Mouse (Mus musculus): ENCODE data around the gene Setd4. TPM values are rescaled to one million over a fixed set of nuclear protein-coding genes. Genes with fewer than 3 reads are reported as not detected.

The Setd4 gene
- polyA plus RNA-seq, 2 experiments from 2014 or later: 34.6 to 43.5 TPM

DNA sequence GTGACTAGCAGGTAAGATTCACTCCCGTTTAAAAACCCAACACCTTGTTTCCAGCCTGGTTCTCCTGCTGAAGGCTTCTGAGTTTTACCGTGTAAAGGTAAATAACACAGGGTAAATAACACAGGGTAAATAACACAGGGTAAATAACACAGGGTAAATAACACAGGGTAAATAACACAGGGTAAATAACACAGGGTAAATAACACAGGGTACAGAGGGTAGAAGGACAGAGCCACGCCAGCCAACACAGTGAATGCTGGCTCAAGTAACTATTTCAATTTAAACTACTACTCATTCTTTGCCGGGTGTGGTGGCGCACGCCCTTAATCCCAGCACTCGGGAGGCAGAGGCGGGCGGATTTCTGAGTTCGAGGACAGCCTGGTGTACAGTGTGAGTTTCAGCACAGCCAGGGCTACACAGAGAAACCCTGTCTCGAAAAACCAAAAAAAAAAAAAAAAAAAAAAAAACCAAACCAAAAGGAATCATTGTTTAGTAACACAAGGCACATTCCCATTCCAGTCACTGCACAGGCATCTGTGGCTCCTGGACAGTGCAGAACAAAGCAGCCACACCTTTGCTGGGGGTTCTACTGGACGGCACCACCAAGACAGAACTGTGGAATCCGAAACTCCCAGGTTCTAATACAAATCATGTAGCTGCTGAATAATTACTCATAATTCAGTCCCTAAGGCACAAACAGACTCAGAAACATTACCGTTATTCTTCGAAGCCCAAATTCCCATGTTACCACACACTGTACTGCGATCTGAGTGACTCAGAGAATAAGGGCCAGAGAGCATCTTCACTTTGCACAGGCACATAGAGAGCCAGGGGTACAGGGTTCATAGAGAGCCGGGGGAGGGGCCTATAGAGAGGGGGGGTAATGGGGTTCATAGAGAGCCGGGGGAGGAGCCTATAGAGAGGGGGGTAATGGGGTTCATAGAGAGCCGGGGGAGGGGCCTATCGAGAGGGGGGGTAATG, 12.1 kb downstream of the Setd4 start:
- no peak for ATAC-seq

DNA sequence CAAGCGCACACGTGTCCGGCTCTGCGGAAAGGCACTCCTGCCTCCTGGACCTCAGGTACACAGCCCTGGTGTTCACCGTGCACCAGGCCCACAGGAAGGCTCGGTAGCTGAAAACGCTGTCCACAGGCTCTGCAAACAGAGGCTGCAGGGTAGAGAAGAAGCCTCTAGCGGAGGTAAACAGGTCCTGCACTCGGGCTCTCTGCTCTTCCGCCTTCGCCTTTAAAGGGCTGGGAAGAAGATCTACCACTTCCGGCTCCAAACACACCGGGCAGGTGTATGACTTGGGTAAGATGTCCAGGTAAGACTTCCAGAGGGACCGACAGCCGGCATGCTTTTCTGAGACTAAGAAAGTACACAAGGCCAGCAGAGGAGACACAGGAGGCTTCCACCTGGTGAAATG, 12.9 kb downstream of the Setd4 start:
- no peak for ATAC-seq

DNA sequence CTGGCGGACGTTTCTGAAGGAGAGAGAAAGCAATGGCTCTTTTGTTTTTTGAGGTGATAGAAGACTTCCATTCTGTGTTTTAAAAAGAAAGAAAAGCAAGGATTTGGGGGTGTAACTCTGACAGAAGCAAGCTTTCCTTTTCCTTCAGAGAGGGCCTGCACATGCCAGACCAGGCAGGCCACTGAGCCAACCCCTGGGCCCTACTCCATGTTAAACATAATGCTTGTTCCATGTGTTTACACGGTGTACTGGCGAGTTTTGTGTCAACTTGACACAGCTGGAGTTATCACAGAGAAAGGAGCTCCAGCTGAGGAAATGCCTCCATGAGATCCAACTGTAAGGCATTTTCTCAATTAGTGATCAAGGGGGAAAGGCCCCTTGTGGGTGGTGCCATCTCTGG, 15.6 kb downstream of the Setd4 start:
- no peak for ATAC-seq

DNA sequence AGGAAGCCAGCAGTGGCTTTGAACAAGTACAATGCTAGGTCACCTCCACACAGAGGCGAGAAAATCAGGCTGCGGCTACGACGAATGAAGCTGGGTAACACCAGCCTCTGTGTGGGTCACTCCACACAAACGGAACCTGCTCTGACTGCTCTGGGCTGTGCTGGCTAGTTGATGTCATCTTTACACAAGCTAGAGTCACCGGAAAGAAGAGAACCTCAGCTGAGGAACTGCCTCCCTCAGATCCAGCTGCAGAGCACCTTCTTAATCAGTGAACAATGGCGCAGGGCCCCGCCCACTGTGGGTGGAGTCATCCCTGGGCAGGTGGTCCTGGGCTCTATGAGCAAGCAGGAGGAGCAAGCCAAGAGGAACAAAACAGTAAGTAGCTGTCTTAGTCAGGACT, 17.5 kb downstream of the Setd4 start:
- ATAC-seq: peak; percentile 71

DNA sequence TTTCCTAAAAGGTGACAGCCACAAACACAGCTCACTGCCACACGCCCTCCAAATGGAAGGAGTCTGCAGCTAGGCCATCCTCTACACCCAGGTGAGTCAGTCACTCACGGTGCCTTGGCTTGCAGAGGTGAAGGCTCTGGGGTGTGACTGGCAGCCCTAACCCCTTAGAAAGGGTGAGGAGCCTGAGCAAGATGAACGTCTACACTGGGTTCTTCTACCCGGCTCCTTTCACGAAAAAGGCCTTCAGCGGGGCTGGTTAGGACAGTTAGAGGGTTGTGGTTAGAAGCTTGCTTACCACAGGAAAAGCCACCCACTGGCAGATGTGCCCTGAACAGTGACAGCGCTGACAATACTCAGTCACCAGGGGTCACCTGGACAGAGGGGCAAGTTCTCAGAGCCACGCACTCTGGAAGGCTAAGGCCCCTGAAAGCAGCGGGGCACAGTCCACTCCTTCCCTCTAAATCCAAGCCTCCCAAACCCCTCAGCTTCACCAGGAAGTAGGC, 18.1 kb downstream of the Setd4 start:
- peak; percentile 67 for ATAC-seq

DNA sequence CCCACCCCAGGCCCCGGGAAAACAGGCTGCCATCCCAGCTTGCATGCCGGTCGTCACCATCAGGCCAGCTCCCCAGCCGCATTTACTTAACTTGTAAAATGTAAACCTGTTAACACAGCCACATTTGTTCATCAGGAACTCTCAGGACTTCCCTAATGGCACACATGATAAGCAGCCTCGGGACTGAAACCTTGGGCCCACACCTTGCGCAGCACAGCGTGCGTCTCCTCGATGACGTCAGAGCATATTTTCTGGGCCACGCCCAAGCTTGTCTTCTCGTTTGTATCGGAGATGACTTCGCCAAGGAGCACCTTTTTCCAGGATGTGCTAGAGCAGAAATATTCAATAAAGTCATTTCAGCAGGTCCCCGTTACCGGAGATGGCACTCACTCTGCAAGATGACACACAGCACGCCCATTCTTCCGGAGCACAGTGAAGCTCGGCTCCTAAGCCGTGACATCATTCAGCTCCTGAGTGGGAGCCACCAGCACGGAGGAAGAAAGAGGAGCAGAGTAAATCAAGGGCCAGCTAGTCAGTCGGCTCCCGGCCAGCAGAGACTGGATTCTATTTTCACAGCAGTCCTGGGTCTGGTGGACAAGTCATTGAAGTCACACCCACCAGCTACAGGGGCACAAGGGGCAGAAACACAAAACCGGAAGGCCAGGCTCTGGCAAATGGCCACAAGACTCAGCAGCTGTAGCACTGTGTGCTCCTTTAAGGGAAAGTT, 18.7 kb downstream of the Setd4 start:
- ATAC-seq: peak; percentile 28

DNA sequence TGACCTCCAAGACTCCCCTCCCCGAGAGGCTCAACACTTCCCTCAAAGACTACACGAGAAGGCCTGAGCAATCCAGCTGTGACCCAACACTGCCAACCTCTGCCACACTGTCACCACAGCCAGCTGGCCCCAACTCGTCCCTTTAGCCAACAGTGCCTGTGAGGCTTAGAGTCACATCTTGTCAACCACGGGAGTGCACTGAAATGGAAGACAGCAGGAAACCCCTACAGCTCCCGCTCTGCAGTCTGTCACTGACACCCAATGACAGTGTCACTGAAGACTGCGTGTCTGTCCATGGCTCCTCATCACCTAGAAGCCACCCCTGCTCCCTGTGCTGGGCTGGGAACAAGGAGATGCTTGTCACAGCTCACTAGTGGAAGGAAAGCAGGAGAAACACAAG, 22.7 kb downstream of the Setd4 start:
- no peak for ATAC-seq

DNA sequence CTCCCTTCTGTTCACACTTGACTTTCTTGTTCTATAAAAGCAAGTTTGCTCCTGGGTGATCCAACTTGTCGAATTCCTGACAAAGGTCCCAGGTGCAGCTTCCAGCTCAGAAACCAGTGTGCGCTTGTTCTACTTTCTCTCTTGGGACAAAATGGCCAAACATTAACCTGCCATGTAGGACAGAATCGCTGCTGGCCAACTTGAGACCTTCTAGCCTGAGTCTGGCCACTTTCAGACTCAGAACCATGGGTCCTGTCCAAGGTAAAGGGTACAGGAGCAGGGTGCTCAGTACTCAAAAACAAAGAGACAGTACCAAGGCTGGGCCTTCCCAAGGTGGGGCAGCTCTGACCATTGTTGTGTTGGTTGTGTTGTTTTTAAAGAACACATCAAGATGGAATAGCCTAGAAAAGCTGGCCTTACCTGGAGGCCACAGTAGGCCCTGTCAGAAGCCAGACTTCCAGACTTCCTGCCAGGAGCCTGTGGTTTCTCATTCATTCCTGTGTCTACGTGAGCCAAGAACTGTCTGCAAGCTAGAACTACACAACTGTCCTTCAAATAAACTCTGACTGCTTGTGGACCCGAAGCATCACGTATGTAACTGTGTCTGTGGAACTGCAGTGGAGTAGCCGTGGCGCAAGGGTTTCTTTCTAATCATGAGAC, 25.4 kb downstream of the Setd4 start:
- no peak for ATAC-seq

DNA sequence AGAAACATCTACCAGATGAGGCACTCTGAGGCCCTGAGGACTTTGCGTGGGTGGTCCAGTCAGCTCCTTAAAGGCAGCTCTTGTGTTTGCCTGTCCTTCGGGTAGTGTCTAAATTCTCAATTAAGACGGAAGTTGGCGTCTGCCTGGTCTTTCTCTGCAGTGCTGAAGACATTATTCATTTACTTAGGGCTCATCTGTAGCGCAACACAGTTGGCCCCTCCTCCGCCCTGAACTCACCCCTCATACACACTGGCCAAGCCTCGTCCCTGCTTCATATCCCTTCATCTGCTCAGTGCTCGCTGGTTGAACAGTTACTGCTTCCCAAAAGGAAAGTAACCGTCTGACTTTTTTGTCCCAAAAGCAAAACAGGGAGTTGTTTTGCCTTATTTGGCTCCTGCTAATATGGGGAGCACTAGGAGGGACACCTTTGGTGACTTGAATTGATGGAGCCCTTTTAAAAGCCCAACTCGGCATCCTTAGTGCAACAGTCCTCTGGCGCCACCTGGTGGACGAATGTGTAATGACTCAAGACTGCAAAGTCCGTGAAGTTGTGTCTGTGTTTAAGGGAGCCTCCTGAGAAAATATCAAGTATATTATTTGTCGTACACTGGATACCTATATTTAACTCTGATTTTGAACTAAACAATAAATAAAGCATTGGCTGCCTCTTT, 27.3 kb downstream of the Setd4 start:
- peak; percentile 33 for ATAC-seq

DNA sequence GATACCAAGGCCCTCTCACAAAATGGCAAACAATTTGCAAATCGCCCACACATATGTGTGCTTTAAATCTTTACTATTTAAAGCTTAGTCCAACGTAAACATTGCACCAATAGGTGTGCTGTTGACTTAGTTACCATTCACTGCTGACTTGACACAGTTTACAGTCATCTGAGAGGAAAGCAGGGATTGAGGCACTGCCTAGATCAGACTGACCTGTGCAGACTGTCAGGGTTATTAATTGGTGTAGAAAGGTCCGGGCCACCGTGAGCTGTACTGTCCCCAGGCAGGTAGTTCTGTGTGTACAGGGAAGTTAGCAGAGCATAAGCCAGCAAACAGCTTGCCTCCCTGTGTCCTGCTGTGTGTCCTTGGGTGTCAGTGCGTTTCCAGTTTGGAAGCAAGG, 28.3 kb downstream of the Setd4 start:
- ATAC-seq: no peak

DNA sequence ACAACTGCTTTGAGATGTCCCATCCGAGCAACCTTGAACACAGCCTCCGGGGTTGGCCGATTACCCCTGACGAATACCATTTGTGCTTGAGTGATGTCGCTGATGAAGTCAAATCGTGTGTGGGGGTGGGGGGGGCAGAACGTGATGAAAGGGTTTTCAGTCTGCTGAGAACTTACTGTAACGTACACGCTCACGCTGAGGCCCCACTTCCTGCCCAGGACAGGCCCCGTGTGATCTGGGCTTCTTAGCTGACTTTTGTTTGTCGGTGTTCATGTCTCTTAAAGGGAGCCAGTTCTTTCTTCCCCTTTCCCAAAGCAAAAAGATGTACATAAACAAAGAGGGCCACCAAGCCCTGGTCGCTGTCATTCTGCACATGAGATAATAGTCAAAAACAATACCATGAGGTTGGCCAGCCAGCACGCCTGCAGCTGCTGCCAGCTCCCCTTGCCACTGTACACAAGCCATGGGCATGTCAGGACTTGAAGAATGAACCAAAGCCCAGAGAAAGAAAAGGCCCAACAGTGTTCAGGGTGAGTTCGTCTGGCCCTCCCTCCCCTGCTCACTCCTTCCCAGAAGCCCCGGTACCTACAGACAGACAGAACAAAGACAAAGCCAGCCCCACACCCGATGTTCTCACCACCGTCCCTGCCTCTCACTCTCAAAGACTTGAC, 29.2 kb downstream of the Setd4 start:
- ATAC-seq: peak; percentile 88

DNA sequence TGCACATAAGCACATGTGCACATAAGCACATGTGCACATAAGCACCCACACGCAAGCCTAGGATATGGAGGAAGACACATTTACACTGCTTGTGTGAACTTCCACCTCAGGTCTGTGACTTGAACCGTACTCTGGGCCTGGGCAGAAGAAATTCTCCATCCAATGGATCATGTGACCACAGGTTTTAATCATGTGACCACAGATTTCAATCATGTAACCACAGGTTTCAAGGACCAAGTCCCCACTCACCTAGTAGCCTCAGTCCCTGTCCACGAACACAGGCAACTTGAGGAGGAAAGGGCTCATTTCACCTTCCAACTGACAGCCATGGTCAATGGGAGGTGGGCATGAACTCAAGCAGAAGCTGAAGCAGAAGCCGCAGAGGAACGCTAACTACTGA, 30.4 kb downstream of the Setd4 start:
- ATAC-seq: no peak

DNA sequence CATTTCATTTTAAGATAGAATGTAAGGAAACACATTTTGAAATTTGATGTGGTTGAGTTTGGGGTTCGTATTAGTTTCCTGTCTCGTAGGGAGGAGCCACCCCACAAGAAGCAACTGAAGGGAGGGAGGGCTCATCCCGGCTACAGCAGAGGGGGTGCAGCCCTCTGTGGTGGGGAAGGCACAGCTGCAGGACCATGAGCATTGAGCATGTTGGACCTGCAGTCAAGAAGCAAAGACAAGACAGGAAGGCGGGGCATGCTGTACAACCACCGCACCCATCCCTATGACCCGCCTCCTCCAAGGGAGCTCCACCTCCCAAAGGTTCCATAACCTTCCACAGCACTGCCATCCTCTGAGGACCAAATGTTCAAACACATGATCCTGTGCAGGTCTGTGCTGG, 31.5 kb downstream of the Setd4 start:
- ATAC-seq: peak; percentile 44

DNA sequence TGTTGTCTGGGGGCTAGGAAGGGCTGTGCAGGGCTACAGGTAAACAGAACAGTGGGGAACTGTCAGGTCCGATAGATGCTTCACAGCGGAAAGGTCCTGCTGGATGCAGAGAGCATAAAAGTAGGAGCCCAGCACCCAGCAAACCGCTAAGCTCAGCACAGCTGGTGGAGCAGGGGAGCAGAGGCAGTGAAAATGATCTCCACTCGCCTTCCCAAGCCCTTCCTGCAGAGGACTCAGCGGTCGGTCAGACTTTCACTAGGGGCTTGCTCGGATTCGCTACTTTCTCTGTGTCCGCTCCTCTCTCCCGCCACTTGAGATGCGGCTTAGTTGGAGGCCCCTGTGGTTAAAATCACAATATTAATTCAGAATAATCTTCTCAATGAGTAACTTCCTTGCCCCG, 45.4 kb downstream of the Setd4 start:
- ATAC-seq: no peak

DNA sequence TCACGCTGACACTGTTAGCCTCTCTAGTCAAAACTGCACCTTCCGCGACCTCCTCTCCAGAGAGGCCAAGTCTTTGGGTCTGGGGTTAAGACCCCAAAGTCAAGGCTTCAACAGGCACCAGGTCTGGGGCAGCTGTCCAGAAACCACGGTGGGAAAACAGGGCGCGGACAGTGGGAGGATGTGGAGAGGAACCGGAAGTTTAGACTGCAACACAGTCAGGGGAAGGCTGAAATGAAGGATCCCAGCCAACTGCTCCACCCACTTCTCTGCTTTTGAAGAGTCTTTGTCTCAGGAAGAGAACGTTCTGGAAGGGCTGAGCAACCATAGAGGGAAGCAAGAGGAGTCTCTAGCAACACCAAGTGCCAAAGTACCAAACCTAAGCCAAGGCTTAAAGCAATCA, 46.2 kb downstream of the Setd4 start:
- ATAC-seq: no peak

DNA sequence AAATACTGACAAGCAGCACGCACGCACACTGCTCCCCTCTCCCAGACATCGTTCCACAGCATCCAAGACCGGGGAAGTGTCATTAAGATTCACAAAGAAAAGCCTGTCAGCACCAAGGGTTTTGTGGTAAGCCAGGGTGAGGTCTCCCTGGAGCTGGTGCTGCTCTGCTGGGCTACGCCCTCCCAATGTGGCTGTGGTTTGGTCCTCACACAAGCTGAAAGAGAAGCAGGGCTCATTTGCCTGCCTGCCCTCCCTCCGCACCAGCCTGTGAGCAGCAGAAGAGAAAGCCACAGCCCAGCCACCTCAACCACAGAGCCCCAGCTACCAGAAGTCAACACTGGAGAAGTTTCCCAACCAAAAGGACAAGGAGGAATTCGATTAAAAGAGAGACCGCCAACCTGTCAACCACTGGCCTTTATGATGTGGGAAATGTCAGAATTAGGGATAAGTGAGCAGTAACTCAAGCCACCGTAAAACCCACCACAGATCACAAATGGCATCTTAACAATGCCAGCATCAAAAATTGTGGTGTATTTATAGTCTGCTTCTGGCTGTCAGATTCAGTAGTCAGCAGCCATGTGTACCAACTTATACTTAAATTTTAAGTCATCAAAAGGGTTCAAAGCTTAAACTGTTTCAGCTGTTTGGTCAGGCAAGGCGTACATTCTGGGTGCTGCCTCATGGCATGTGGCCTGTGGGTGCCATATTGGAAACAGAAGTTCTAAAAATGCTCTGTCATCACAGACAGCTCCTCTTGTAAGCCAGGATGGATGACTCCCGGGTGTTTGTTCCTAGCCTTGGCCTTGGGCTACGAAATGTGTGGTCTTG, 51.0 kb downstream of the Setd4 start:
- peak; percentile 93 for ATAC-seq

DNA sequence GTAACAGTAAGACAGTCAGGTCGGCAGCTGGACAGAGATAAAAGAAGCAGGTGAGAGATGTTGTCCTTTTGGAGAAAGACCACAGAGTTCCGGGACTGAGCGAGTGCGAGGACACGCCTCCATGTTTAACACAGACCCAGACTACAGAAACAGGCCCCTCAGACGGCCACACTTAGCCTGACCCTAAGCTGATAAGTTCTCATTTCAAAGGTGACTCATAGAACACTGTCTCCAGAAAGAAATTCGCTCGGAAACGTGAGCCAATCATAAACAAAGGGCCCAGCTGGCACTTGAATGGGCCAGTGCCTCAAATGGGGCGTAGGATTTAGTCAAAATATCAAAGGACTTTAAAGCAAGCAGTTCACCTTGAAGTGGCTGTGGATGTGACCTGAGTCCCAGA, 54.6 kb downstream of the Setd4 start:
- no peak for ATAC-seq

DNA sequence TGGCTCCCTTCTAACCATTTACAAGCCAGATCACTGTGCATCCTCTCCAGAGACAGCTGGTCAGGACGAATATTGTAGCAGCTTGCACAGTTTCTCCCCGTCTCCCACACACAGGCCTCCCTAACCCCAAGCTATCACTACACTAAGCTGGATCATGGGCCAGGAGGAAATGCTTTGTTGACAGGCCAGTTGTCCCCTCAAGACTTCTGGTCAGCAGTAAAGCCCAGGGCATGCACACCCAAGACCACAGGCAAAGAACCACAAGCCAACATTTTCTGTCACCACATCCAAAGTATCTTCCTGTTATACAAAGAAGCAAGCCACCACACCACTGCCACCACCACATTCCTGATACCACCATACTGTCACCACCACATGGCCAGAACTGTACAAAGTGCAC, 55.8 kb downstream of the Setd4 start:
- no peak for ATAC-seq

DNA sequence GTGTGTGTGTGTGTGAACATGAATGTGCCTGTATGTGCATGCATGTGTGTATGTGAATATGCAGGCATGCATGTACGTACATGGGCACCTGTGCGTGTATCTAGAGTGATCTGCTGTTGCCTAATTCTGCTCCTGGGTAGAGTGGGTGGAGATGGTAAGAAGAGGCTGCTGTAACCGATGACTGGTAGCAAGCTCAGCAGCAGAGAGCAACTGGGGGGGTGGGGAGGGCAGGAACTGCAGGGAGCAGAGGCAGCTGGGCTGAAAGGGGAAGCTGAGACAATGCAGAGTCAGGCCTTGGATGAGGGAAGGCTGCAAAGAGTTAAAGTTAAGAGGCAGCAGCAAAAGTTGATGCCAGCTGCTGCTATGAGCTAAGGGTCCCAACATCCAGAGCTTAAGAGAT, 56.7 kb downstream of the Setd4 start:
- ATAC-seq: no peak

DNA sequence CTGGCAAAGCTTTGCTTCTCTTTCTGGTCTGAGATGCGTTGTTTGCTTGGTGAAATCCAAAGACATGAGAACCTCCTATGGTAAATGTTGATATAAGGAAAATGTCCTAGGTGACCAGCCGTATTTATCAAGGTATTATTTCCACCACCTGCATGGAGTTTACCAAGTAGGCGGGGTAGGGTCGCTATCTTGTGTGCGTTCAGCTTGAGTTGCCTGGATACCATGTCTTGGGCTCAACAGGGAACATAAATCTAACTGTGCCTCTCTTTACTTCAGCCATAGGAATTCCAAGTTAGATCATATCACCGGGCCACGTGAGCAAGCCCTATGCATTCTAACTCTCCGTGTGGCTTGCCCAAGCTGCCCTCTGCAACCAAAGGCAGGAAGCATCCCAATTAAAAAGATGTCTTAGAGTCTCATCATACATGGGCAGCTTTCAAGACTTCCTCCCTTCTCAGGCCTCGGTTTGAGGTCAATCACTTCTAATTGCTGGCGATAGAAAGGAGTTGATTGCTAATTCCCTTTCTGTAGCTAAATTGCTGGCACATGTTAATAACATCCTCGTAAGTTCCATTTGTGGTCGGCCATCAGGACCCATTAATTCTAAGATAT, 57.4 kb downstream of the Setd4 start:
- ATAC-seq: no peak

DNA sequence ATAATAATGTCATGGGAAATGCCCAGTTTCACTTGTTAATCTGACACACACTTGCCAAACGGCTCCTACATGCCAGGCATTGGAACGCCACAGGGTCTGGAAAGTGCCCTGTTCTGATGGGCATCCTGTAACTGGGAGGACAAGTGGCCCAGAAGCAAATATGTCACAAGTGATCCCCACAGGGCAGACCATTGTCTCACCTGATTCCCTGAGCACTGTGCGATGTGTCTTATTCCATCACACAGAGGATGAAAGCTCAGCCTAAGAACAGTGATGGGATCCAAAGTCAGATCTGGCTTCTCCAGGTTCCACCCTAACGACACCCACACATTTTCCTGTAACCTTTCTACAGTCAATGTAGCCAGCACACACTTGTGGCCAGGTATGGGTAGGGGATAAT, 58.9 kb downstream of the Setd4 start:
- no peak for ATAC-seq

All from CD4-positive, CD25-positive, alpha-beta regulatory T cell, adult 4 months (primary cell).